Mouse (Mus musculus): Measurements from ENCODE around the gene Abhd12. TPM values are rescaled to one million over a fixed set of nuclear protein-coding genes. Genes with fewer than 3 reads are reported as not detected.
A peak's percentile ranks its signal among the peaks of the same experiment; 100 is the strongest.
"Not testable (repeated sequence)": the region's sequence is repeated elsewhere in the genome, so short reads cannot be mapped to it uniquely, and the experiment has no call there.

The Abhd12 gene
- total RNA-seq, 1 experiment from 2014 or later: 69.3 TPM

DNA sequence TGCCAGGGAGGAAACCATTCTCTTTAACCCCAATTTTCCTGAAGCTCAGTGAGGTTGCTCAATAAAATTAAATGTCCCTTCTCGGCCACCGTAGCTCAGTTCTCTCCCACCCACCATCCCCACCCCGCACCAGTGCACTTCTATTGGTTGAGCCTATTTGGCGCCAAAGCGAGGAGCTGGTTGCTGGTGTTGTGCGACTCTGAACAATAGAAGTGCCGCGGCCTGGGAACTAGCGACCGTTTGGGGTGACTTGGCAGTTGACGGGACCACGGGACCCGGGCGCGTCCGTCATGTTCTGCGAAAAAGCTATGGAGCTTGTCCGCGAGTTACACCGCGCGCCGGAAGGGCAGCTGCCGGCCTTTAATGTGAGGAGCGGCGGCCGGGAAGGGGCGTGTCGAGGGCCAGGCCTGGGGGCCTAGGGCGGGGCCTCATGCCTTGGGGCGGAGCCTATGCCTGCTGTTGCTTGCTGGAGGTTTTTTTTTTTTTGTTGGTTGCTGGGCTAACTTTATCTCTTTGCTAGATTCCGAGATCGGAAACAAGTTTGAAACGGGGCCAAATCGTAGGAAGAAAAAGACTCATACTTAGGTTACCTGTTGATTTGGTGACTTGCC, 5.0 kb upstream of the Abhd12 start:
- DNase-seq: peak; percentile 93

DNA sequence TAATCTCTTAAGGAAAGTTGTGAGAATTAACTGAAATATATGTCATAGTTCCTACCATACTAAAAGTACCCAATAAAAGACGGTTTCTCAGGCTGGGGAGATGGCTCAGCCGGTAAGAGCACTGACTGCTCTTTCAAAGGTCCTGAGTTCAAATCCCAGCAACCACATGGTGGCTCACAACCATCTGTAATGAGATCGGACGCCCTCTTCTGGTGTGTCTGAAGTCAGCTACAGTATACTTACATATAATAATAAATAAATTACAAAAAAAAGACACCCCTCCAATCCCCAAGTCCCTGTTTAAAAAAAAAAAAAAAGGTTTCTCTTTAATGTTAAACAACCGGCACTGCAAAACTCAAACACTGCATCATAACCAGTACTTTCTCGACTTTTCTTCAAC, 4.3 kb upstream of the Abhd12 start:
- not testable (repeated sequence) for DNase-seq

DNA sequence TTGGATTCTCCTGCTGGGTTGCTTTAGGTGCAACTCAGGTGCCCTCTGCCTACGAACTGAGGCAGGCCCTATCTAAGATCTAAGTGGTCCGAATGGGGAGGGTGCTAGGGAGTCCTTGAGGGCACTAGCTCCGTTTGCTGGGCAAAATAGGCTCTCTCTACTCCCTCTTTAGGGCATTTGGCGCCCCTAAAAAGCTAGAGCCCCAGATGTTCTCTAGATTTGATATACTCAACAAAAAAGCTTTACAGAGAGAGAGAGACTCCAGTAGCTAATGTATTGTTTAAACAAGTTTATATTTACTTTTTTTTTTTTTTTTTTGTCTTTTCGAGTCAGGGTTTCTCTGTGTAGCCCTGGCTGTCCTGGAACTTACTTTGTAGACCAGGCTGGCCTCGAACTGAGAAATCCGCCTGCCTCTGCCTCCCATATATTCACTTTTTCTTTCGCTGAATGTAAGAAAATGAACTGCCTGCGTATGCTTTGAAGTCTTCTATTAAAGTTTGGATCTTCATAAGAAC, 452 bp upstream of the Abhd12 start, which contains the start of gene Gins1:
Gene Gins1, plus strand, starts transcription at position 465 of the 515 bp plus-strand sequence.
- DNase-seq: no peak

DNA sequence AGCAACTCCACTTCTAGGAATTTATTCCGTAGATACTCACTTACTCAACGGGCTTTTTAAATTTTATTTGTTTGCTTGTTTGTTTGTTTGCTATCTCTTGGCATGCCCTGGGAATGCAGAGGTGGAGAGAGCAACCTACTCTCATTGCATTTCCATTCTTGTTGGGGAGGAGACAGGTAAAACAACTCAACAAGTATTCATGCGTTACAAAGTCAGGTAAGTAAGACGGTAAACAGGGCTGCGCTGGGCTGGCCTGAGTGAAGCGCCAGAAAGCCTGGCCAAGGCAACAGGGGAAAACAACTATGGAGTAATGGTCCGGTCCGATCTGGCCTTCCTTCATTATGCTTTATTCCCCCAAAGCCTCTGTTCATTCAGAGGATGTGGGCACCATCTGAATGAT, 2.2 kb downstream of the Abhd12 start:
- no peak for DNase-seq

DNA sequence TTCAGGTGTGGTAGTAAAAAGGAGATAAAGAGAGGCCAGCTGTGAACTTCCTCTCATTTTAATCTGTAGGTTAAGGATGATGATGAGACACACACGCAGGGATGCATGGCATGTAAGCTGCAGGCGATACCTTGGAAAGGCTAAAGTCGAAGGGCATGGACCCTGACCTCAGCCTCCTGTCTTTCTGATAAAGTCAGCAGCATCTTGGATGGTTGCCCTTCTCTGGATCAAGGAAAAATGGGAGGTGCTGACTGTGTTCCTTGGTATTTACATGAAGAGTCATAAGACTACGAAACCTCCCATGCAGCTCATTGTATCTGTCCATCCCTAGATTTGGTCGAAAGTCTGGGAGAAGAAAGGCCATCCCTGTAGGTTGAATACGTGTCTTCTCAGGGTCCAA, 4.2 kb downstream of the Abhd12 start:
- no peak for DNase-seq

DNA sequence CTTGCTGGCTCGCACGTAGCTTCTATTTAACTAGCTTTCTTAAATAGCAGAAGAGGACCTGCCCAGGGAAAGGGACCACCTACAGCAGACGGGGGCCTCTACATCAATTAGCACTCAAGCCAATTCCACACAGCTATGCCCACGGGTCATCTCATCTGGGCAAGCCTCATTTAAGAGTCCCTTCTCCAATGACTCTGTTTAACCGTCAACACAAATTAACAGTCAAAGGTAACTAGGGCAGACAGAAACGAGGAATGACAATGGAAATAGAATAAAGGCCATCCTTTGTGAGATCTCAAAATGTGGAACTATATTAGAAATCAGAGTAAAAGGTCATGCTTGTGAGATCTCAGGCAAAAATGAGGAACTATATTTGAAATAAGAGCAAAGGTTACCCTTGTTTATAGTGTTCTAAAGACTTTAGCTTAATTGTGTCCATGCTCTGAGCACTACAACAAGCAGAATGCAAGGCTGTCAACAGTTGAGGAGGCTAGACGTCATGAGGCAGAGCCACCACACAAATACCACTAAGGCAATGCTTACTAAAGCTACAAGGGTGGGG, 8.8 kb downstream of the Abhd12 start:
- DNase-seq: no peak

DNA sequence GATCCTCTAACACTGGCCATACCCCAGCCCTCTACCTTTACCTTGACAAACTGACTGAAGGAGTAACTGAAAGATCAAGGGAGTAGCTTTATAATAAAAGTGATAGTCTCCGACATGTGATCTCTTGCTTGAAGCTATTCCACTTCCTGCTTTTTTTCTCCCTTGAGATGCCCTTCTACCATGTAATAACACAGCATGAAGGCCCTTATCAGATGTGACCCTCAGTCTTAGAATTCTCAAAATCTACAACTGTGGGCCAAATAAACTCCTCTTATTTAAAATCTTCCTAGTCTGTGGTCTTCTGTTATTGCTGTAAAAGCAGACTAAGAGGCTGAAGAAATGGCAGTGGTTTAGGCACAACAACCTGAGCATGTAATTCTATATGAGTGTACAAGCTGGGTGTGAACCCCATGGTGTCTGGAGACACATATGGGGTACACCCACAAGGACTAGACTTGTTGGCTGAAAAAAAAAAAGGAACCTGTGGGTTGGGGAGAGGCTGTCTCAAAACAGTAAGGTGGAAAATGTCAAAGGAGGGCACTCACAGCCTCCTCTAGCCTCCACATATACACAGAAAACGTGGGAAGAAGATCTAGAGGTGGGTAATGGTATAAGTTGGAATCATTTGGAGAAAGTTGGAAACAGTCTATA, 9.8 kb downstream of the Abhd12 start:
- DNase-seq: no peak

DNA sequence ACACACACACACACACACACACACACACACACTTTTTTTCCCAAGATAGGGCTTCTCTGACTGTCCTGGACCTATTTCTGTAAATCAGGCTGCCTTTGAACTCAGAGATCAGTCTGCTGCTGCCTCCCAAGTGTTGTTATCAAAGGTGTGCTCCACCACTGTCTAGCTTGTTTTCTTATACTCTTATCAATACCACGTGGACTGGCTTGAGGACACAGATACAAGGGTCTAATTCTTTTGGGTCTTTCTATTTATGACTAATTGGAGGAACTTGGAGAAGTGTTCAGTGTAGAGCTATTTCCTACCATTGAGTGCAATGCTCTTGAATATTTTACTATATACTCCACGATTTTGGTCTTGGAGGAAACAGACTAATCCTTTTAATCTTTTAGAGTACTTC, 17.2 kb downstream of the Abhd12 start:
- DNase-seq: no peak

DNA sequence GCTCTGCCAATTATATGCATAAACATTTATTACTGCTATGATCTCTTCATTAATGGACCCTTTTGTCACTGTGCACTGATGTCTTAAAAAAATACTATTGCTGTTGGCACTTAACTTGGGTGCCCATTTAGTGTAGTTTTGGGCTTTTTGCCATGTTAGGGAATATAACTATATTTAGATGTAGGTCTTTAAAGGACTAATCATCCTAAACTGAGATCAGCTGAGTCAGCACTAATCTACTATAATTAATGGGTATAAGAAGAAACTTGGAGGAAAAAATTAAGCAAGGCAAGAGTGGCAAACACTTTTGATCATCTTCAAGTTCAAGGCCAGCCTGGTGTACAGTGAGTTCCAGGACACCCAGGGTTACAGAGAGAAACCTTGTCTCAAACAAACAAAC, 18.2 kb downstream of the Abhd12 start:
- DNase-seq: no peak

DNA sequence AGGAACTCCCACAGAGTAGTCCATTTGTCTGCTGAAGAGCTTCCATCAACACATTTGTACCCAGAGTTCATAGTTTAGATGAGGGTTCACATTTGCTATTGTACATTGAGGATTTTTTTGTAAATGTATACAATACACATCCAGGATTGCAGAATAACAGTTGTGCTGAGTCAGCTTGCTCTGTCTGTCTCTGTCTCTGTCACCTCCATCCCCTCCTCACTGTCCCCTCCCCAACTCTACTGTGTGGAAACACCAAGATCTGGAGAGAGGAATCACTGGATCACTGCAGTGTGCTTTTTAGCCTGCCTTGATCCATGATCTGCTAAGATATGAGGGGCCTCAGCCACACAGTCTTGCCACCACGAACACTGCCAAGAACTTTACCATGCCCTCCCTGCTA, 18.7 kb downstream of the Abhd12 start:
- no peak for DNase-seq

DNA sequence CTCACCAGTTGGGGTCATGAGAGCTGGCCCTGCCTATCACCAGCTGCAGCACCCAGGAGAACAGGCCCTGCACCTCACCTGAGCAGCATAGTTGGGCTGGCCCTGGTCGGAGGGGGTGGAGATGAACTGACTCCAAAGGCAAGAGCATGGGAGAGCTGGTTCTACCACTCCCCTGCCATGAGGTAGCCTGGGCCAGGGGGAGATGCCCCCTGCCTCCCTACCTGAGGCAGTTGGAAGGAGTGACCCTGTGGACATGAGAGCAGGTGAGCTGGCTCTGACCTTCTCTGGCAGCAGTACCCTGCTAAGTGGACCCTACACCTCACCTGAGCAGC, 19.8 kb downstream of the Abhd12 start:
- DNase-seq: no peak

DNA sequence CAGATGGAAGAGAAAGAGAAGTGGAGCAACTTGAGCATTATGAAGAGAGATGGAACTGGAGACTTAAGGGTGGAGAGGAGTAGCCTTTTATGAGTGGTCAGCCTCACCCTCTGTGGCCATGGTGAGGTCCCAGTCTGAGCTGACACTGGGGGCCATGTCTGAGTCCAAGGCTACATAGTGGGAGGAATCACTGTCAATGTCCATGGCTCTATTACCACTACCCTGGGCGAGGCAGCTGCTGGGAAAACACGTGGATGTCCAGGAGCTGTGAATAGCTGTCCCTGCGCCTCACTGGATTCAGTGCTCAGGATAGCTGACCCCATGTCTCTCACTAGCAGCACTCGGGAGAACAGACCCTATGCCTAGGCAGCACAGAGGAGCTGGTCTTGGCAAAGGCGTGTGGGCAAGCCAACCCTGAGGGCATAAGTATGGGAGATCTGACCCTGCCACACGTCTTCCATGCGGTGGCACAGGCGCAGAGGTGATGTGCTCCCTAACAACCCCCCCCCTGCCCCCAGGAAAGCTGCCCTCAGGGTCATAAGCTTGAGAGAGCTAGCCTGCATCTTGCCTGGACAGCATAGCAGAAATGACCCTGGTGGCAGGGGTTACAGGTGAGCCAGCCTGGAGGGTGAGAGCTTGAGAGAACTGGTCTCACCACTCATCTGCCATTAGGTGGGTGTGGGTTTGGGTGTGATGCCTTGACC, 20.3 kb downstream of the Abhd12 start:
- DNase-seq: no peak

DNA sequence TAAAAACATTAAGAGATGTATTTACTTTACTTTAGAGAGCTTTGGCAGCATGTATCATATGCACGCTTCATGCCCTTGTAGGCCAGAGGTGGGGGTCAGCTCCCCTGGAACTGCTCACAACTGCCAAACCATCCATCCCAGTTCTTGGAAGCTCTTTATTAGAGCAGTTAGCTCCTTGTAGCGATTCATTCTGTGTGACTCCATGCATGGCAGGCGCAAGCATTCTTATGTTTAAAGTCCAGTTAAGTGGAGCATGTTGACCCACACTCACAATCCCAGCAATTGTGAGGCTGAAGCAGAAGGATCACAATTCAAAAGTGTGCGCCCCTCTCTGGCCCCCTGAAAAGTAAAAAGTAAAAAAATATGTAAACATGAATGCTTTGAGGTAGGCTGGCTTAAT, 27.0 kb downstream of the Abhd12 start:
- DNase-seq: no peak

DNA sequence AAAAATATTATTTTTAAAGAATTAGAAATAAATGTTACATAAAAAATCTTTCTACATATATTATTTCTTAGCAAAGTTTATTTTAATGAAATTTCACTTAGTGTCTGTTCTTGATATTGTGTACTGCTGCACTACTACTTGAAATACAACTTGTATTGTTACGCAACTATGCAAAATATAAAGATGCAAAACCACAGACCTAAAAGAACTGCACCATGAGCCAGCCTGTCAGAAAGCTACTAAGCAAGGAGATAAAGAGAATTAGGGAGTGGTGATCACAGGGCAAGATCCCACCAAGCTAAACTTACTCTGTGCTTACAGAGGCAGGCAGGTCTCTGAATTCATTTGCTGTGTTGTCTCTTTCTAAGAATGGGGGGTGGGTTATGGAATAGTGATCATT, 29.3 kb downstream of the Abhd12 start:
- no peak for DNase-seq

DNA sequence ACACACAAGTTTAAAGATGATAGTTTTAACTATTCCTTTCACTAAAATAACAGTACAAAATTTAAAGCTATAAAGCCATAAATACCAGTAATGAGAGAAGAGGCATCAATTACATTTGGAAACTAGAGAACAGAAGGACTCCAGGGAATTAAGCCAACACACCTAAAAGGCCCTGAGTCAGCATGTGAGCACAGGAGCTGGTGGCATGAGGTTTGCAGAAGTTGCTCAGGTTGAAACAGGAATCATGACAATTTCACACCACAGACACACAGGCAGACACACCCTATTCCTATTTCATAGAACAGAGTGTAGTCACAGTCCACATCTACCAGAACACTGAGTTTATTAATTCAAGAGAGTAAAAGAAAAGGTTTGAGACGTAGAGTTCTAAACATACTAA, 30.0 kb downstream of the Abhd12 start:
- DNase-seq: no peak

DNA sequence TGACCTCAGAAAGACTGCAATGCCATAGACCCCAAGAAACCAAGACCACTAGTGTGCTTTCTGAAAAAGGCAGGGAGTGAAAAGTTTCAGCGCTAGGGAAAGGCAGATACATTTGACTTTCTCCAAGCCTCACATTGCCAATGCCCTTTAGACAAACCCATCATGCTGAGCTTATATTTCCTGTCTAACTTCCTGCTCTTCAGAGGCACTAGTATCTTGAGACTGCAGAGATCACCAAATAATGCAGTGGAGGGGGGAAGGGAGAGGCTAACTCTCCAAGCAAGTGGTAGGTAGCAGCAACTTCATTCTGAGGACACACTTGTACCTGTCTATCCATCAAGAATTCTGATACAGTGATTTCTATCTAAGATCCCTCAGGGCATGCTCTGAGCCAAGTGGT, 35.1 kb downstream of the Abhd12 start:
- no peak for DNase-seq

DNA sequence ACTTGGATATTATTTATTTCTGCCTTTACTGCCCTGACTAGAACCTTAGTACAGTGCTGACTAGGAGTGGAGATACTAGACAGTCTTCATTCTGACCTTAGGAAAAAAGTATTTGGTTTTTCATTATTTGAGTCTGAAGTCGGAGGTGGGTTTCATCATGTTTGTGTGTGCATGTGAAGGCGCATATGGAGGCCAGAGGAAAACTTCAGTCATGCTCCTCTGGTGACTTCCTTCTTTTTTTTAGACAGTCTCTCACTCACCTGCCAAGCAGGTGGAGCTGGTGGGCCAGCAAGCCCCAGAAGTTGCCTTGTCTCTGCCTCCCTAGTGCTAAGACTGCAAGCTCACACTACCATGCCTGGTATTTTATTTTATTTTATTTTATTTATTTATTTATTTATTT, 37.5 kb downstream of the Abhd12 start:
- DNase-seq: no peak

DNA sequence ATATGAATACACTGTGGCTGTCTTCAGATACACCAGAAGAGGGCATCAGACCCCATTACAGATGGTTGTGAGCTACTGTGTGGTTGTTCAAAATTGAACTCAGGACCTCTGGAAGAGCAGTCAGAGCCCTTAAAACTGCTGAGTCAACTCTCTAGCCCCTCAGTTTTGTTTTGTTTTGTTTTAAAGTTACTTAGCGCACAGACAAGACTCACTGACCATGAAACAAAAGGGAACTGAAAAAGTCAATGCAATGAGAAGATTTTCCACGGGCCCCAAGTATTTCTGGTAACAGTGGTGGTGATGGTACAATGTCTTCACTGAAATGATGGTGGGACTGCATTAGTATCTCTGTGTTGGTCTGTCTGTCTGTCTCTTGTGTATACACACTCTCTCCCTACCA, 43.4 kb downstream of the Abhd12 start:
- no peak for DNase-seq

DNA sequence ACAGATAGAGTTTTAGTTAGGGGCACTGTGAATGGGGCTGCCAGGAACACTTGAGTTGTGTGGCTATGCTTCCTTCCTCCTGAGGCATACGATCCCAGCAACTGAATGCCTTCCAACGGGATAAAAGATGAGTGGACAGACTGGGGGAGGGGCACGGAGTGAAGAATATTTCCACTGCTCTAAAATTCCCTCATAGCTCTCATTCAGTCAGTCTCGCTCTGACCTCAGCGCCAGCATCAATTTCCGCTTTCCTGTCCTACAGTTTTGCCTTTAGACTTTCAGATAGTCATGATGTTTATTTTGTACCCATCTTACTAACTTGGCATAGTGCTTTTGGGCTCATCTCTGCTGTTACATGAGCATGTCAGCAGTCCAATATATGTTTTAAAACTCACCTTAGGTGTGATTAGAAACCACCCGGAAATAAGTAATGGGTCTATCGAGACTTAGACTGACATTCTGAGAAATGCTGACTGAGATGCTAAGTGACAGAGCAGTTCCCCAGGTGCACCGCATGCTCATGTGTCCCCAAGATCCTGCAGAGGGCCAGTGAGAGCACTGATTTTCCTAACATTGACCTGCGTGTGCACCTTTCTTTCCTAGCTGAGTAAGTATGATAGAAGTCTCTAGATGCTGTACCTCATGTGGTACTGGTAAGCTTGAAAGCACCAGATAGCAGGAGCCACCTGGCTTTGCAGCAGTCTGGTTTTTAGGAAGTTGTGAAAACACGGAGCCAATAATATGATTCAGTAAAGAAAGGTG, 44.7 kb downstream of the Abhd12 start:
- DNase-seq: no peak

DNA sequence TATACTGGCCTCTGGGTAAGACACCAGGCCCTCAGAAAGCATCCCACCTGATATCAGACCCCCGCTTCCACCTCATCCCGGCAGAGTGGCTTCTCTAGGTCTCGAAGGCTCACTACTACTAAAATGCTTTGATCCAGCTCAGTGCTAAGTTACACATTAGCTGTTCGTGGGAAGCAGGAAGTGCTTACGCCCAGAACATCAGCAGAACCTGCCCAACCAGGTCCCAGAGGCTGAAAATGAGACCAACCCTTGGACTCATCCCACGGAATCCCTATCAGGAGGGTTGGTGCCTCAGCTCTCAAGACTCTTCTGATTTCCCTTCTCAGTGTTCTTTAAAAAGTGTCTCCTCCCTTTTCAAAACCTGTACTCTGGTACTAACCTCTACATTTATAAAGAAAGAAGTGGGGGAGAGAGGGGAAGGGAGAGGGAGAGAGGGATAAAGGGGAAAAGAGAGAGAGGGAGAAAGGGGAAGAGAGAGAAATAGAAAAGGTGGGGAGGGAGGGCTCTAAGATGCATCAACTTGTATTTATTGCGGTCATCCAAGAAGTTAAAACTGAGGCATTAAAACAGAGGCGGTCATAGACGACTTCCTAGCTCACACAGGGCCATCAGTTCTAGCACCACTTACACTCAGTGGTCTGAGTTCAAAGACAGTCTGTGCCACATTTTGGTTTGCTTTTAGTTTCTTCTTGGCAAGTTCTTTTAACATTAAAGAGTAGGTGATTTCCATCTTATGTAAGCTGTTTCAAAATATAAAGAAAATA, 45.6 kb downstream of the Abhd12 start:
- no peak for DNase-seq

DNA sequence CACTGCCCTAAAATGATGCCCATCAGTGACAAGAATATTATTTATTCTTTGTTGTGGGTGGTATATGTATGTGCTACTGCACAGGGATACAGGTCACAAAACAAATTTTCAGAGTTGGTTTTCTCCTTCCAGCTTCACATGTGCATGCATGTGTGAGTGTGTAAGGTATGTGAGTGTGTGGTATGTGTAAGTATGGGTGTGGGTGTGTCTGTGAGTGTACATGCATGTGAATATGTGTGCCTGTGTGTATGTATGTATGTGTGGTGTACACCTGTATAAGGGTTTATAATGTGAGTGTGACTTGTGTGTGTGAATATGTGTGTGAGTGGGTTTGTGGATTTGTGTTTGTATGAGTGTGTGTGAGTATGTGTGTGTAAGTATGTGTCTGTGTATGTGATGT, 49.4 kb downstream of the Abhd12 start:
- no peak for DNase-seq

DNA sequence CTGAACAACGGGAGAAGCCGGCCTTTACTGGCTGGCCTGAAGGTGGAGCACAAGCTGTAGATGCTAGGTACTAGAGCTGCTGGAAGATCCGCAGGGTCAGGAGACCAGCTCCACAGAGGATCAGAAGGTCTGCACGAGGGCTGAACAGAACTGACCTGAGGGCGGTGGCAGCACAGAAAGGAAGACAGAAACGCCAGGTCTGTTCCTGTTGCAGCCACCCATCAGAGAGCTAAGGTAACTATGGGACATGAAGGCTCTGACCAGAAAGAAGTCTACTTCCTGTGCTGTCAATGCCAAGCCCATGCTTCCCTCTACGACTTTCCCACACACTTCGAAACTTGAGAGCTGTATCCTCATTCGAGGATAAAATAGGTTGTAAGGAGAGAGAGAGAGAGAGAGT, 53.3 kb downstream of the Abhd12 start:
- DNase-seq: no peak

Data from adrenal gland, postnatal 25 days (tissue).